Mouse (Mus musculus): ENCODE data around the gene Insig1.

The Insig1 gene

DNA sequence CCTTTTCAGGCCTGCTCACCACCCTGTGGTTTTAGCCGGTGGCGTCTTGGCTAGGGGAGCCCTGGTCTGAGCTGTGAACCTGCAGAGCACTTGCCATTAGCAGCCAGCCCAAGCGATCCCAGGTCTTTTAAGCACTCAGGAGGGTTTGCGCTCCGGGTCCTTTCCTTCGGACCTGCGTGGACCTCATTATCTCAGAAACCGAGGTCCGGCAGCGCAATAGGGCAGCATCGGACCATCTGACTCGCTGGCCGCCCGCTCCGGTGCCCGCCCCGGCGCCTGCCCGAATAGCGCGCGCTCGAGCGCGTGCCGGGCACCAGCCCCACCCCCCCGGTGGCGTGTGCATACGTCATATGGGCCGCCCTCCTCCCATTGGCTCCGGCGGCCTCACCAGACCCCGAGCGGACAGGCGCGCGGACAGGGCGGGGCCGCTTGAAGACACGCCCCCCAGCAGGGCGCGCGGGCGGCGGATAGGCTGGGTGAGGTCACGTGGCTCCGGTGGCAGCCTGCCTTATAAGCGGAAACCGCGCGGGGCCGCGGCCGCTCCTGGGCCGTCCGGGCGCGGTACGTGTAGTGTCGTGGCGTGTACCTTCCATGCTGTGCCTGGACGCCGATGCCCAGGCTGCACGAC is at the start of gene Insig1:
Gene Insig1, plus strand, starts transcription at position 536 of the 628 bp plus-strand sequence.
- in situ Hi-C loops (cut with MseI, MboI) = no loop called here

DNA sequence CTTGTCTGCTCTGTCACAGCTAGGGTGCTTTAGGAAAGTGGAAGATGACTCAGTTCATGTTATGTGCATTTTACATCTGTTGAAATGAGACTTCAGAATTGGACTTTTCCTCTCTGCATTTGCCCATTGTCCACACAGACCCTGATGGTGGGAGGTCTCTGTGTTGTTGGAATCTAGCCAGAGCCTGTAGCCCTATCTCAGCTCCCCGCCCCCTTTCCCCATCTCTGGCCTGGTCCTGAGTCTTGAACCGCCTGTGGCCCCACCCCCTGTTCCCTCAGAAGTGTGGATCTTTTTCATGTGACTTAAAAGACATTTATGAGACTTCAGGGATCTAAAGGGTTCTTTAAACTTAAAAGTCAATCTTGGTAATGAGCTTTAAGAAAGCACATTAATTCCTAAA is 47.7 kb upstream of the Insig1 start:
- in situ Hi-C loops (cut with MseI, MboI) = no loop called here

DNA sequence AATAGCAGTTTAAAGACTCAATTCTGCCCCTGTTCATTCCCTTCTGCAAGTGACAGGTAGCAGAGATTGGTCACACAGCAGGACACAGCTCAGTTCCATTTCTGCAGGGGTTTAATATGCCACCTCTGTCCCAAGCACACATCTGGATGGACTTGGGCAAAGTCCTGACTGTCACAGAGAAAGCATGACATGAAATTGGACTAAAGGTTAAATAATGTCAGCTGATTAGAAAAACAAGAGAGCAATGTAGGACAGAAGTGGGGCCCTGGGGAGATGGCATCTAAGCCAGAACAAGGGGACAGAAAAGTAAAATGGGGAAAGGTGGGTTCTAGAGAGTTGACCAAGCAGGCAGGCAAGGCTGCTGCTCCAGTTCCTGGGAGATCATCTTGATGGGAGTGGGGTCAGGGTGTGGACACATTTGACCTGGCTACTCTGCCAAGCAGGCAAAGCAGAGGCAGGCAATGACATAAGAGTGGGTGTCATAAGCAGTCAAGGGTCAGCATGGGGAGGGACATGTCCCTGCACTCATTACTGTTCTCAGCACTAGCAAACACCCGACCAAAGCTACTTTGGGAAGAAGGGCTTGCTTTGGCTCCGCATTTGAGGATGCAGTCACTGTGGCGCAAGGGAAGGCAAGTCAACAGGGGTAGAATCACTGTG is 39.5 kb upstream of the Insig1 start:
- in situ Hi-C loops (cut with MseI, MboI) = no loop called here

DNA sequence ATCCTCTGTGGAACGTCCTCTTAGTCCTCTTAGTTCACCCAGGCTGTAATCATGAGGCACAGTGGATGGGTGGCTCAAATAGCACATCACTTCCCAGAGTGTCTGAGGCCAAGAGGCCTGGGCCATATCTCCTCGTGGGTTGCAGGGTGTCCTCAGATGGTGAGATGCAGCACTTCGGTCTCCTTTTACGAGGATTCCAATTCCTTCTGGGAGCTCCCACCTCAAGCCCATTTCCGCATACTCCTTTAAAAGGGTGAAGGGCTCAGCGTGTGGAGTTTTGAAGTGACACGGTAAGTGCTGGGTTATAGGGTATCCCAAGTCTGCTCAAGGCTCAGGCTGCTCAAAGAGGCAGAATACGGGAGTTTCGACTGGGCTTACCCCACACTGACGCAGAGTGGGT is 38.3 kb upstream of the Insig1 start:
- in situ Hi-C loops (cut with MseI, MboI) = no loop called here

DNA sequence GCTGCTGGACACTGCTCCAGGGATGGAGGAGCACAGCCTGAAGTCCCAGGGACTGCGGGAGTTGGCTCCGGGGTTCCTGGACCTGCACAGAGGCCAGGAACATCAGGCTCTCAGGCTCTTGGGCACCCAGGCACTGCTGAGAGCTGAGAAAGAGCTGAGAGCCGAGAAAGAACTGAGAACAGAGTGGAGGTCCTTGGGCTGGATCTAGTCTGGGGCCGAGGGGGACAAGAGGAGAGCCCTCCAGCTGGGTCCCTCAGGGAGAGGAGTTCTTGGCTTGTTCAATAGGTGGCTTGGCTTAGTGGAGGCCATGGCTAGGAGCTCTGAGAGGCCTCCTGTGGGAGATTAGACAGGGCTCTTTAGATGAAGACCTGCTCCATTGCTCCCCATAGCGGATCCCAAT is 37.9 kb upstream of the Insig1 start:
- in situ Hi-C loops (cut with MseI, MboI) = no loop called here

DNA sequence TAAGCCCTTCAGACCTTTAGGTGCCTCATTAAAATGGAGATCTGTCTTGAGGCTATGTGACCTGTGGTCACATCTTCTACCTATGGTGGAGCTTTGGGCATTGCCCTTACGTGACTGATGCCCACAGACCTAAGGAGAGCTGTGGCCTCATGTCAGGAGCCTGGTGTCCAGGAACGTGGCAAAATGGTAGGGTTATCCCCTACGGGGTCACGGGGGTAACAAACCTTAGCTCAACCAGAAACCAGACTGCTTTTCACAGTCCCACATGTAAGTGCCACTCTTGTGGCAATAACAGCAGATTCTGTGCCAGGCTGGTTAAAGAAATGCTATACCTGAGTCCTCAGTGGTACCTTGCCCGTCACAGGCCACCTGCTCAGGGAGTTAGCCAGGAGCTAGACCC is 37.3 kb upstream of the Insig1 start:
- in situ Hi-C loops (cut with MseI, MboI) = no loop called here

DNA sequence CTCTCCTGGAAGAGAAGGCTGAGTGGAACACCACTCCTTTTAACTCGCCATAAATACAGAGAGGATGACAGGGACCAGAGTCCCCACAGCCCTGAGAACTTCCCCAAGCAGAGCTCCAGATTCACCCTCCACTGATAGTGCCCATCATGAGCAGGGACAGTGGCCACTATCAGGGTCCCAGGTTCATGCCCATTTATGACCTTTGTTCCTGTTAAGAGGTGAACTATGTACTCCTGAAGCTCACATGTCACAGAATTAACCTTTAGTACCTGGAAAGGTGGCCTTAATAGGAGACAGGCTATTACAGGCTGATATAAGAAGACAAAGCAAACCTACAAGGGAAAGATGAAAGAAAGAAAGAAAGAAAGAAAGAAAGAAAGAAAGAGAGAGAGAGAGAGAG is 35.2 kb upstream of the Insig1 start:
- in situ Hi-C loops (cut with MseI, MboI) = no loop called here

DNA sequence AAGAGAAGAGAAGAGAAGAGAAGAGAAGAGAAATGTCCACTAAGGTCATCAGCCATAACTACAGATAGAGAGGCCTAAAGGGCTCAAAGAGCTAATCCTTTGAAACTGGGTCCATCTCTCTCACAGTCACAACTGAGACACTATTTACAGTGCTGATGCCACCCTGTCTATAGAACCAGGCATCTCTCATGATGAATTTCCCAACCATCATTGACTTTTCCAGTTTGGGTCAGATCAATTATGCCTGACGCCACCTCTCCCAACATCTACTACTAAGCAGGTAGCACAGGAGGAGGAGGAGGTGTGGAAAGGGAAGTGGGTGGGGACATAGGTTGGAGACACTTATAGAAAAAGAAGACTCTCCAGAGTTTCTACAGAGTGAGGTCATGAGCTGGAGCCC is 34.6 kb upstream of the Insig1 start:
- in situ Hi-C loops (cut with MseI, MboI) = no loop called here

DNA sequence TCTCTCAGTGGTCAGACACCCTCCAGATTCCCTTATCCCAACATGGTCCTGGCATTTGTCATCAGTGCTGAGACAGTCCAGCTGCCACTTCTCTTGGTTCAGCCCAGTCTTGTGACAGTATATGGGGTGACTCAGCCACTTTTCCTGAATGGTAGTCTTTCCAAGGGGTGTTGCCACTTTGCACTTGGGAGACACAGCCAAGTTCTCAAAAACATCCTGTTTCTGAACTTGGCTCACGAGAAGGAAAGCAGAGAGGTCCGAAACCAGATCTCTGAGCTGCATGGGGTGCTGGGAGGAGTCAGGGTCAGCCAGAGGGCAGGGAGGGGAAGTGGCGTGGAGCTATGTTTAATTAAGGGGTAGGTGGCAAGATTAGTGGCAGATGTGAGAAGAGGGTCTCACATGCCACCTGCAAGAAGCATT is 34.0 kb upstream of the Insig1 start:
- in situ Hi-C loops (cut with MseI, MboI) = no loop called here

DNA sequence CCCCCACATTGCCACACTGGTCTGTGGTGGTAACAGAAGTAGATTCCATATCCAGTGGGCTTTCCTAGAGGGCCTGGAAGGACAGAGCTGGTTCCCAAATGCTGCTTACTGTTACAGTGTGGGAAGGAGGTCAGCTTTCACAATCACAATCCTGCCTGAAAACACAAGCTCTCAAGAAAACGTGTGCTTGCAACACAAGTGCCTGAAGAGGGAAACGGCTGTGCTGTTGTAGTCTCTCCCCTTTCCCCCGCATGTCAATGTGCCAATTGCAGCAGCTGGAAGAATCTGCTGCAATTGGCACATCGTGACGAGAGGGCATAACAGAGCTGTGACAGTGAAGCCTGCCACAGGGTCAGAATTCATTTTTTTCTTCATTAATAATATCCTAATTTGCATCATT is 33.5 kb upstream of the Insig1 start:
- in situ Hi-C loops (cut with MseI, MboI) = no loop called here

DNA sequence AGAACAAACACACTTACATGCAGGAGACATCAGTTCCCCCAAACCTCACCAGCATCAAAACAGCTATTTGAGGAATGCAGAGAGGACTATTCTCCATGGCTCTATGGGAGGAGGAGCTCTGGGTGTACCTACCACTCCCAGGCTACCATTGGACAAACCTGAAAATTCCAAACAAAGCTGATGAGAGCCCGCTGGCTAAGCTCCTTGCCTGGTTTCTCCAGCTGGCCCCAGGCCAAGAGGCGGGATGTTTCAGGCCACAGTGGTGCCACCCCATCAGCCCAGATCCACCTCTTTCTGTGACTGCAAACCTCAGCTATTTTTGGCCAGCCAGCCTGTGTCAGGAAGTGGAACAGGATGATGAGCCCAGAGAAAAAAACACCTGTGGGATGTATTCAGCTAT is 33.0 kb upstream of the Insig1 start:
- in situ Hi-C loops (cut with MseI, MboI) = no loop called here

DNA sequence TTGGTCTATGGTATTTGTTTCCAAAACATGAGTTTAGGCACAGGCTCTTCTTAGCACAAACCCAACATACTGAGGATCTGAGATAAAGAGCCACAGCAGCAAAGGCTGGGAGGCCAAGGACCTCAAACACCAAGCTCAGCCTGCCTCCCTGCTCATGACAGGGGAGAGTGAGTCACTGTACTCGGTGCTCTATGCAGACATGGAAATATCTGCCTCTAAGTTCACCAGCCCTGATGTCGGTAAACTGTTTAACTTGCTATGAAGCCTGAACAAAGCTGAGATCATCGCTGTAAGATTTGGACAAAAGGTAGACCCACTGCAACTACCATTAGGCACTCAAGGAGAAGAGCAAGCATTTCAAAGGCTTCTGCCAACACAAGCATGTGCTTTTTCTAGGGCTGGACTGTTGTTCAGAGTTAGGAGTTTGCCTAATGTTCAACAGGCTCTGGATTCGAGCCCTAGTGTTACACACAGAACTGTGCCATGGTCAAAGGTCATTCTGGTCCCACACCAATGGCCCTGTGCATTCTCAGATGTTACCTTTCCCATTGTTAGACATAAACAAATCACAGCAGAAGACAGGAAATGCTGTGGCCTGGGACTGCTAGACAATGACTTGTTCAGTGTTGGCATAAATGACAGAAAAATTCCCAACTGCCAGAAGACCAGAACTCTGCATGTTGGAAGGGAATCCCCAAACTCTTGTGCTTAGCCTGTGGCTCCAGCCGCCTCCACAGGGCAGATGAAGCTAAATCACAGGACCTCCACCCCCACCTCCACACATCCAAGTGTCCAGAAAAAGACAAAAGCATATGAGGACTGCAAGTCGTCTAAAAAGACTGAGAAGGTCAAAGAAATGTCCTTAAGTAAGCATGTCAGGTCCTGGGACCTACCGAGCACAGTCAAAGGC is 31.2 kb upstream of the Insig1 start:
- in situ Hi-C loops (cut with MseI, MboI) = no loop called here

DNA sequence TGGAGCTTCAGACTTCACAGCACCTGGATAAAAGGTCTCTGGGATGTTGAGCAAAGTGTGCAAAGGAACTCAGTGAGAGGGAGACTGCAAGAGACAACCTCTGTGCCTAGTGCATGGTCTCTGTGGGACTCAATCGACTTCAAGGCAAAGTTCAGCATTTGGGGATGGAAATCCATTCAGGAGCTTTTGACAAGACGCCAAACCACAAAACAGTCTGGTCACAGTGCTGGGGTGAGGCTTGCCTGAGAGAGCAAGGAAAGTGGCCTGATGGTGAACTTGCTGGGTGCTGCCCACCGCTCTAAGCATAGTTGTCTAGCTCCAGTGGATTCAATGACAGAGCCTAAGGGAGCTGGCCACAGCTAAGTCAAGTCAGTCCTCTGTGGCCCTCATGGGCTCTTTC is 30.4 kb upstream of the Insig1 start:
- in situ Hi-C loops (cut with MseI, MboI) = no loop called here

DNA sequence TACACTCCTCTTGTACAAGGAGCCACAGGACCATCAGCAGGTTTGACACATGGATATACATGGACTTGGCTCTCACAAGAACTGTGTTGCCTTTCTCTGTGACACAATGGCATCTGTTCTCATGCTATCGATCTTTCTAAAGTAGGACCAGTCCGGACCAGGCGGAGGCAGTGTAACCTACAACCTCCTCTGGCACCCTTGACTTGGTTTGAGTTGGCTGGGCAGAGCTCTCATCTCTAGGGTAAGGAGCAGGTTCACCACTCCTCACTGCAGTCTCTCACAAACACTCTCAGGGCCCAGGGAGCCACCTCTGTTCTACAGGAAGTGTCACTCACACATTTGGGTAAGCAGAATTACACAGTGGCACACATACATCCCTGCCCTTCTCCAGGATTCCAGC is 29.1 kb upstream of the Insig1 start:
- in situ Hi-C loops (cut with MseI, MboI) = no loop called here

DNA sequence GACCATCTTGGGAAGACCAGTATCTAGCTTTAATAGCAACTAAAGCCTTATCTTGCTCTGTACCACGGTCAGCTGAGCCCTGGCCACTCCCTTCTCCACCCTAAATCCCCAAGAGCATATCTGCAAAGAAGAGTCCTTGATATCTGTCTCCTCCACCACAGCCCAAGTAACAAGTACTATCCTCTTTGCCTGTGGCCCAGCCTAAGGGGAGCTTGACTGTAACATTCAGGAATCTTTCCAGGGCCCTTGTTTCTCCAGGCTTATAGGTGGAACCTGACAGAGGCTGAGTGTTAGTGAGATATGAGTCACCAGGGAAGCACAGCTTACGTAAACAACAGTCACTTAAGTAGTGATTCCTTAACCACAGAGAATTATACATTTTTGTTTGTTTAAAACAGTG is 28.4 kb upstream of the Insig1 start:
- in situ Hi-C loops (cut with MseI, MboI) = no loop called here

DNA sequence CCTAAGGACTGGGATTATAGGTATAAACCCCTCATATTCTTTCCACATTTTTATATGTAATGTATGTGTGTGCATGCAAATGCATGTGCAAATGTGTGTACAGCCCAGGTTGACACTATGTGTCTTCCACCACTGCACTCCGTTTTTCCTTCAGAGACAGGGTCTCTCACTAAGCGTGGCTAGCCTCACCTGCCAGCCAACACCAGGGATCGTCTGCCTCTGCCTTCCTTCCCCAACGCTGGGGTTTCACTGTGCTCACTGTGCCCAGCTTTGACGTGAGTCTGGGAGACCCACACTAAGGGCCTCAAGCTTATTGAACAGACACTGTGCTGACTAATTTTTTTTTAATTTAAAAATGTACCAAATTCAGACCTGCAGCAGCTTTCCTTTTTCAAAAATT is 27.8 kb upstream of the Insig1 start:
- in situ Hi-C loops (cut with MseI, MboI) = no loop called here

DNA sequence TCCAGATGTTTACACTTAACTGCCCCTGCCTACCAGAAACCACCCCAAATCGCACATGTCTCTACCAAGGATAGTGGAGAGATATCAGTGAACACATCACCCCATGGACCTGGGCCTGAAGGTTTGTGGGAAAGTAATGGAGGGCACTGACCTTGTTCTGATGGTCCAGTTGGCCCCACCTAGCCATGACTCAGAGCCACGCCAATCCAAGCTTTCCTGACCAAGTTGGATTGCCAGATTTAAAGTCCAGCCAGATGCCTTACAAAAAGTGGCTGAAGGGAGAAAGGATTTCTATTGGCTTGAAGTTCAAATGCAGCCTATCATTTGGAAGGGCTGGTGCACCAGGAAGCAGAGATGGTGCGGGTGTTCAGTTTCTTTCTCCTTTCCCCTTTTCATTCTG is 24.2 kb upstream of the Insig1 start:
- in situ Hi-C loops (cut with MseI, MboI) = no loop called here

DNA sequence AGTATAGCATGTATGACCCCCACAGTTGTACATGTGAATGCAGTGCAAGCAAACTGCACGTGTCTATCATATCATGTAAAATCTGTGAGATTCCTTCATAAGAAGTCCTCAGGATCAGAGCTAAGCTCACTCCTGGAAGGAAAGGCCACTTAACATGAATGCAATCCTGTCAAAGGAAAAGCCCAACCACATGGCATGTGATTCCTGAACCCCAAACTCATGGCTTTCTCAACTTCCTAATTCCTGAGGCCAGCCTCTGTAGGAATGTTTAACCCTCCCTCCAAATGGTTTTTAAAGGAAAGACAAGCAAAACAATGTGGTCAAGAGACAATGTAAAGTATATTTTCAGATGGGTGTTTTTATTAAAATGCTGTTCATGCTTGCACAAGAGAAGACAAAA is 23.2 kb upstream of the Insig1 start:
- in situ Hi-C loops (cut with MseI, MboI) = no loop called here

DNA sequence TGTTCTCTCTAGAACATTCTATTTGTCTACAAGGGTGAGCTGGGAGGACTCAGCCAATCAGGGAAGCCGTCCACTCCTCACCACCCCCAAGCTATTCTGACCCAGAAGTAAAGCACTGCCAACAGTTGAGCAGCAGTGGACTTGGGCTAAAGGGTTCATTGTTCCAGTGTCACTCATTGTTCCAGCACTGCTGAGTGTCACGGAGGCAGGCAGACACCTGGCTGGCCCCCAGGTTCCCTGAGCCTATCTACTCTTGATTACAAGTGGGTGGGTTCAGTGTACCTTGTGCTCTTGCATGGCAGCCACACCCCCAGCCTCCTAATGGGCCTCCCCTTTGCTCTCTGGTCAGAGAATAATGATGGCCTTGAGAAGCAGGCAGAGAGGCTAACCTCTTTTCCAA is 15.7 kb upstream of the Insig1 start:
- in situ Hi-C loops (cut with MseI, MboI) = no loop called here

DNA sequence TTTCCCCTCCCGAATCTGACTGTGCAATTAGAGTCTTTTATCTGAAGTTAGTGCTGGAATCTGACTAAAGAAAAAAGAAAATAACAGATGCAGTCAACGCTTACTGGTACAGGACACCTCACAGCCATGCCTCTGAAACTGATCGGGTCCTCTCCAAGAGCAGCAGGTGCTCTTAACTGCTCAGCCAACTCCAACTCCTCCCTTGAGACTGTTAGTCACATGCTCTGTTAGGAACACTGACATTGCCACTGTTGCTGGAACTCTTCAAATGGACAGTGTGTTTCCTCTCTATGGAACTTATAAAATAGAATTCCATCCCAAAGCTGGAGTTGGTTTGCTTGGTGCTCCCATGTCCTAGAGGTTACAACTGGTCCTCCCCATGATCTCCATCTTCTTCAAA is 14.3 kb upstream of the Insig1 start:
- in situ Hi-C loops (cut with MseI, MboI) = no loop called here

DNA sequence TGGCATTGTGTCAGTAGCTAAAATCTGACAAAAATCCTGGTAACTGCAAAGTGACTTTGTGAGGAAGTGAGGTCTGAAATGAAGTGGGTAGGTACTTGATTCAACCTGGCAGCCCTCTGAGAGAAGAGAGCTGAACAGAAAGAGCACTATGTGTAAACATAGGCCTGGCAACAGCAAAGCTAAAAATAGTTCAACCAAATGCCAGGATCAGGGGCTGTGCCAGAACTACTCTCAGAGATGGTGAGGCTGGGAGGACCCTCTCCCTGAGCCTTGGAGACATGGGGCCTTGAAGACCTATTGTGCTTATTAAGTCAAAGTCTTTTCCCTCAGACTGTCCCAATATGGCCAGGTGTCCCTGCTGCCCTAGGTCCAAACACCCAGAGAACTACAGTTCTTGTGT is 10.7 kb upstream of the Insig1 start:
- in situ Hi-C loops (cut with MseI, MboI) = no loop called here

DNA sequence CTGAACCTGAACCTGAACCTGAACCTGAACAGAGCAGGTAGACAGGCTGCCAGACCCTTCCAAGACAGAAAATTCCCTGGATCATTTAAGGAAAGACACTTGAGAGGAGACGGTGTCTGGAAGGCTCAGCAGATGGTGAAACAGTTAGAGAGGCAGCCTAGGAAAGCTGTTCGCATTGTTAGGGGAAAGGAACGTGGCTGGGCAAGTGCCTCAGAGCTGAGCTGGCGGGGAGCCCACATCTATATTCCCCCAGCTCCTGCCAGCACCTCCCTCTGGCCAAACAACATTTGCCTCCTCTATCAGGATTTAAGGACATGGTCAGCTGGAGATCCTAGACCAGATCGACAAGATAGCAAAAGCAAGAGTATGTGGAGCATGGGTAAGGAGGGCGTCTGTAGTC is 10.2 kb upstream of the Insig1 start:
- in situ Hi-C loops (cut with MseI, MboI) = no loop called here

All from mouse trophoblast stem cell (cell line).